Mouse (Mus musculus) hindbrain, embryonic 11.5 days (tissue): ENCODE measurements around the gene Cbs. TPM values are rescaled to one million over a fixed set of nuclear protein-coding genes. Genes with fewer than 3 reads are reported as not detected.

Experiments
- ATAC-seq: fragments of 200-750 bp; cut with Nextera tagmentation; 2 replicates; pipeline ENCODE4 v1.8.0; 2017; ENCODE audit warnings: mild to moderate bottlenecking, moderate TSS enrichment, moderate library complexity; ENCODE audit not compliant: low FRiP score
- DNase-seq: peaks from one replicate; pipeline ENCODE4 v3.0.0-alpha.2; 2015; ENCODE audit warnings: low spot score
- H3K27ac ChIP-seq: fragments of 300-500 bp; sonication (generic); 2 replicates; pipeline ENCODE4 v1.5.1; 2014; ENCODE audit warnings: mild to moderate bottlenecking, low read depth, low read length
- H3K27me3 ChIP-seq: fragments of 300-500 bp; sonication (generic); 2 replicates; pipeline ENCODE4 v1.6.1; 2014; ENCODE audit warnings: mild to moderate bottlenecking, low read length, moderate library complexity, mixed read lengths; ENCODE audit not compliant: control insufficient read depth, insufficient read depth
- H3K36me3 ChIP-seq: fragments of 300-500 bp; sonication (generic); 2 replicates; pipeline ENCODE4 v1.6.1; 2014; ENCODE audit warnings: mild to moderate bottlenecking, low read length, moderate library complexity, mixed read lengths; ENCODE audit not compliant: control insufficient read depth, insufficient read depth
- H3K4me1 ChIP-seq: fragments of 300-500 bp; sonication (generic); replicated peaks from 2 replicates; pipeline ENCODE4 v1.6.1; 2014; ENCODE audit warnings: low read length, mixed read lengths; ENCODE audit not compliant: control insufficient read depth, insufficient read depth
- H3K4me2 ChIP-seq: fragments of 300-500 bp; sonication (generic); replicated peaks from 2 replicates; pipeline ENCODE4 v1.6.1; 2014; ENCODE audit warnings: mild to moderate bottlenecking, low read depth, low read length
- H3K4me3 ChIP-seq: fragments of 300-500 bp; sonication (generic); 2 replicates; pipeline ENCODE4 v1.5.1; 2014; ENCODE audit warnings: low read depth, low read length
- H3K9ac ChIP-seq: fragments of 300-500 bp; sonication (generic); 2 replicates; pipeline ENCODE4 v1.6.1; 2014; ENCODE audit warnings: low read depth, low read length
- H3K9me3 ChIP-seq: fragments of 300-500 bp; sonication (generic); 2 replicates; pipeline ENCODE4 v1.6.1; 2016; ENCODE audit warnings: low read length; ENCODE audit not compliant: control insufficient read depth
- WGBS: fragments of 180-500 bp; shearing (Covaris S2); extraction: QIAGEN DNeasy Blood & Tissue Kit; methylation state at CpG from one replicate; pipeline ENCODE4 v1.1.7; 2014; 5-methylcytosine and 5-hydroxymethylcytosine counted together
- polyA plus RNA-seq: library from polyadenylated mRNA; unstranded; fragments of >200 nt; fragmentation: Nextera tagmentation; extraction: Ambion mirVana; gene quantifications from 2 replicates; pipeline ENCODE4 v1.2.1, GENCODE M21; 2014

Gene Cbs
- polyA plus RNA-seq, 1 experiment from 2014 or later: 0.74 TPM

DNA sequence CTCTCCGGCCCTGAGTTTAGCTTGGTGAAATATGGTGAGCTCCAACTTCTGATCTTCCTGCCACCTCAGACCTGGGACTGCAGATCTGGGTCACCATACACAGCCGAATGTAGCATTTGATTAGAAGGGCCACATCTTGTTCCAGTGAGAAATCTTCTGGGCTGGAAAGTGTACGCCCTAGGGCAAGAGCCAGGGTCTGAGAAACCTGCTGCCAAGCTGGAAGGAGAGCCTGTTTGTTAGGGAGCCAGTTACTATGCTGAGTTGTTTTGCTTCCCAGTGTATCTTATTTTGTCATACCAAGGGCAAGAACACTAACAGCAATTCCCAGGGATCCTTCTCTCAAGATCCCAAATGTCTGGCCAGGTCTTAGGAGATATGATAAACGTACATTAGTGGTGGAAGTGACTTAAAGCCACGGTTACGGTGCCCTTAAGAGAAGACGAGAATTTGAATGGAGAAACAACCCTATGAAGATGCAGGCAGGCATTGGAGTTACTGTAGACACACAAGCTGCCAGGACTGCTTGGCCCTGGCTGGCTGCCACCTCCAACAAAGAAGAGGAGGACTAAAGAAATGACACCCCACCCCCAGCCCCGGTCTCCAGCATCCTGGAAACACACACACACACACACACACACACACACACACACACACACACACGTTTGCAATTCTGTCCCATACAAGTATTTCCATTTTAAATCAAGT, 980 bp upstream of the Cbs start:
- H3K4me1 ChIP-seq: peaks cover 5% of the 10 kb centered on the region
- H3K9me3 ChIP-seq: no peaks in the 10 kb centered on the region
- no peaks in the 10 kb centered on the region for H3K36me3 ChIP-seq
- ATAC-seq (no peak), DNase-seq (no peak)
- H3K27me3 ChIP-seq: peaks cover 15% of the 10 kb centered on the region
- H3K4me3 ChIP-seq: no peak overlapping the region
- no peak overlapping the region for H3K9ac ChIP-seq
- 71% methylated on average over 9 of the region's 9 CpGs for WGBS
- H3K4me2 ChIP-seq: no peak overlapping the region
- no peak overlapping the region for H3K27ac ChIP-seq

DNA sequence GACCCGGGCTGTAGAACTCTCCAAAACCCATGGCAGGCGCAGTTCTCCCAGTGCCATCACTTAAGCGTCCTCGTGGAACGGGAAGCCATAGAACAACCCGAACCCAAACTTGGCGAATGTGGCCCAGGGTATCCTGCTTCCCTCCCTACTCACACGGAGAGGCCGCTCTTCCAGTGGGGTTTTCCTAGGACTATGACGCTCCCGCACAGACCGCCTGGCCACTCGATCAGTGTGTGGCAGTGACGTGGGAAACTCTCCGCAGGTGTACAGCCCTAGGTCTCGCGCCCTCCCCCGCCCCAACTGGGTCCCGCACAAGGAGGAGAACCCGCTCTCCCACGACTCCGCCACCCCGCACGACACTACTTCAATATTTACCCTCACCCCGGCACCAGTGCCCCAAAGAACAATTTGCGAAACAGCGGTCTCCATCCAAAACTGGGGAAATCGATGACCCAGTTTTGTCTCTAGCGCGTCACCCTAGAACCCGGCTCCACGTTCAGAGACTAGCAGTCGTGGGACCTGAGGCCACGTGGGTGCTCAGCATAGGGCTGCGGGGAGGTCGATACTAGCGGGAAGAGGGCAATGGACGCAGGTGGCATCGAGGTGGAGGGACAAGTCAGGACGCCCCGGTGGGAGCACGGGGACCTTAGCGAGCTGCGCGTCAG, 629 bp downstream of the Cbs start:
- no peaks in the 10 kb centered on the region for H3K9me3 ChIP-seq
- peak overlapping the region; percentile 46 for H3K4me3 ChIP-seq
- DNase-seq: peak; percentile 48
- 5% methylated on average over 45 of the region's 45 CpGs for WGBS
- H3K27me3 ChIP-seq: peaks cover 15% of the 10 kb centered on the region
- no peak overlapping the region for H3K27ac ChIP-seq
- H3K36me3 ChIP-seq: no peaks in the 10 kb centered on the region
- H3K9ac ChIP-seq: peak overlapping the region; percentile 49; the same call in 1 of the 2 replicates
- H3K4me2 ChIP-seq: peak overlapping the region; percentile 95
- peak; percentile 60; the same call in 1 of the 2 replicates for ATAC-seq
- peaks cover 5% of the 10 kb centered on the region for H3K4me1 ChIP-seq

DNA sequence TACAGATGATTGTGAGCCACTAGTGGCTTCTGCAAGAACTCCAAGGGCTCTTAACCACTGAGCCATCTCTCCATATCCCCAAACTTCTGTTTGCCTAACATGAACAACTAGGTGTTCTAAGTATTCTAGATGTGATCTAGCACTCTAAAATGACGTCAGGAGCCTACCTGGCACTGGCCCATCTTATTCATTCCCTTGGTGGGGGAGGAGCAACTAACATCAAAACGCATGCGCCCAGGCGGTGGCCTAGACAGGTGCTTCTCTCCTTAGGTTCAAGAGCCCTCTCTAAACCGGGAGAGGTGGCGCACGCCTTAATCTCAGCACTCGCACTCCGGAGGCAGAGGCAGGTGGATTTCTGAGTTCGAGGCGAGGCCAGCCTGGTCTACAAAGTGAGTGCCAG, 1.3 kb downstream of the Cbs start:
- Histone ChIP-seq H3K36me3 (no peaks in the 10 kb centered on the region), H3K27me3 (peaks cover 15% of the 10 kb centered on the region), H3K27ac (no peak overlapping the region), H3K4me2 (peak overlapping the region; percentile 95; the same call in 1 of the 2 replicates), H3K4me1 (peaks cover 5% of the 10 kb centered on the region), H3K9ac (no peak overlapping the region), H3K4me3 (no peak overlapping the region), H3K9me3 (no peaks in the 10 kb centered on the region)
- no peak for ATAC-seq
- no peak for DNase-seq
- 61% methylated on average over 11 of the region's 11 CpGs for WGBS

DNA sequence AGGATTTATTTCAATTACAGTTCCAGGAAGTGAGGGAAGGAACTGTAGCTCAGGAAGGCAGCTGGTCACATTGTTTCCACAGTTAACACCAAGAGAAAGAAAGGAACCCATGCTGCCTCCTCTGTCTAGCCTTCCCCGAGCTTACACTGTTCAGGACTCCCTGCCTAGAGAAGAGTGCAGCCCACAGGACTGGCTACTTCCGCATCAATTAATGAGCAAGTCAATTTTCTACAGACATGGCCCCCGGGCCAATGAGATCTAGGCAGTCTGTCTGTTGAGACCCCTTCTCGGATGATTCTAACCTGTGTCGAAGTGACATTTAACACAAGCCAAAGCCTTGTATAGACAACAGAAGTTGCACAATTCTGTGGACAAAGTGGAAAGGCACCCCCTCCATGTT, 2.1 kb downstream of the Cbs start:
- Histone ChIP-seq H3K36me3 (no peaks in the 10 kb centered on the region), H3K27me3 (peaks cover 15% of the 10 kb centered on the region), H3K9ac (no peak overlapping the region), H3K9me3 (no peaks in the 10 kb centered on the region), H3K4me3 (no peak overlapping the region), H3K4me2 (no peak overlapping the region), H3K27ac (no peak overlapping the region), H3K4me1 (peaks cover 5% of the 10 kb centered on the region)
- DNase-seq (no peak), ATAC-seq (no peak)
- WGBS: 73% methylated on average over 5 of the region's 5 CpGs

DNA sequence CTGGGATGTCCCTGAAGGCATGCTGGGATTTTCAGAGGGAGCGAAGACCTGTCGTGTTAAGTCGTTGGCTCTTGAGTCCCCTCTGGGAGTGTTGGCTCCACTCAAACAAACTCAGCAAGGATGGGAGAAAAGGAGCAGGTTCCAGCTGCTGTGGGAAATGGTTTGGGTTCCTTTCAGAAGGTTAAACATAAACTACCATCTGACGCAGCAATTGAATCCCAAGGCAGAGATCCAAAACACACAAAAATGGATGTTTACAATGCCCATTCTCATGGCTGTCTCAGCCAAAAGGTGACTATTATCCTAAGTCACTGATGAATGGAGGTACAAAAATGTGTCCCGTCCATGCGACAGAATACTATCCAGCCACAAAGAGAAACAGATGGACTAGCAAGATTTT, 4.0 kb downstream of the Cbs start:
- ATAC-seq (no peak), DNase-seq (no peak)
- Histone ChIP-seq H3K4me1 (peaks cover 5% of the 10 kb centered on the region), H3K9ac (no peak overlapping the region), H3K27me3 (peaks cover 15% of the 10 kb centered on the region), H3K4me3 (no peak overlapping the region), H3K9me3 (no peaks in the 10 kb centered on the region), H3K4me2 (no peak overlapping the region), H3K27ac (no peak overlapping the region), H3K36me3 (no peaks in the 10 kb centered on the region)
- 57% methylated on average over 6 of the region's 6 CpGs for WGBS

DNA sequence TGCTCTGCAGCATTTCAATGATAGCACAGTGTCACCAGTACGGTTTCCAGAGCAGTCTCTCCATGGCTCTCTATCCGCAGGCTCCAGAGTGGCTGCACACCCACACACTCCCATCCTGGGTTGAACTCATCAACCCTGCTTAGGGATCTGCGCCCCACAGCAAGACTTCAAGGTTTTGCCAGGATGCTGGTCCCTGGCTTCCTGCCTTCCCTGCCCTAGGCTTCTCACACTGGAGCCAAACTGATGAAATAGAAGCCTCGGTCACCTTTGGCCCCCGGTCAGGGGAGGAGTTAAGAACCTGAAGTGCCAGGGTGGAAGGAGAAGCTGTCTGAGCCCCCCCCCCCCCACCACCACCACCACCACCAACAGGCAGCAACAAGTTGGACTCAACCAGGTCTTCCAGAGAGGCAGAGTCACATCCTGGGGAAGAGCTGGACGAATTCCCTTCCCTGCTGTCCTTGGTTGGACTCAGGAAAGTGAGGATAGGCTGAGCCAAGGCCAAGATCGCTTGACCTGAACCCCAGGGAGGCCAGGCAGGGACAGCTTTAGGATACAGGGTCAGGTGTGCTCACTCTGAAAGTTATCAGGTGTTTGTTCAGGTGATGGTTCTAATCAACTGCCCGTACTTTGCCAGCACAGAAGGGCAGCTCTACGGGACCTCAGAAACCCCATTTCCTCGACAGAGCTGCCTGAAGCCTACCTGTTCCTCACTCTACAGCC, 5.8 kb downstream of the Cbs start:
- Histone ChIP-seq H3K4me2 (no peak overlapping the region), H3K4me3 (no peak overlapping the region), H3K36me3 (no peaks in the 10 kb centered on the region), H3K27ac (no peak overlapping the region), H3K9ac (no peak overlapping the region), H3K9me3 (no peaks in the 10 kb centered on the region), H3K4me1 (peaks cover under 1% of the 10 kb centered on the region), H3K27me3 (peaks cover 9% of the 10 kb centered on the region)
- DNase-seq (no peak), ATAC-seq (no peak)
- WGBS: 86% methylated on average over 10 of the region's 10 CpGs

DNA sequence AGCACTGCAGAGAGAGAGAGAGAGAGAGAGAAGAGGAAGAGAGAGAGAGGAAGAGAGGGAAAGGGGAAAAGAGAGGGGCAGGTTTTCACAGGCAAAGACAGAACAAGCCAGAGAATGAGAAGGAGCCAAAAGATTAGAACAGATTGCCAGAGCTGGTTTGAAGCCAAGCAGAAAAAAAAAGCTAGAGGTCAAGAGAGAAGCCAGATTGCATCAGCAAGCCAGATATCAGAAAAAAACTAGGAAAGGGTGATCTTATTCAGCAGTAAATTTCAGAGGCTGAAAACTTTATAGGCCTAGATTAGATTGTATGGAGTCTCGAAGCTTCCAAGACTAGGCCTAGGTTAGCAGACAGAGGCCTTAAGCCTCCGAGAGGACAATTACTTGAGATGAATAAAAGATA, 9.1 kb downstream of the Cbs start:
- DNase-seq (no peak), ATAC-seq (no peak)
- Histone ChIP-seq H3K36me3 (no peaks in the 10 kb centered on the region), H3K9me3 (no peaks in the 10 kb centered on the region), H3K27ac (no peak overlapping the region), H3K4me2 (no peak overlapping the region), H3K4me1 (no peaks in the 10 kb centered on the region), H3K27me3 (no peaks in the 10 kb centered on the region), H3K9ac (no peak overlapping the region), H3K4me3 (no peak overlapping the region)
- 95% methylated on average over 2 of the region's 2 CpGs for WGBS

DNA sequence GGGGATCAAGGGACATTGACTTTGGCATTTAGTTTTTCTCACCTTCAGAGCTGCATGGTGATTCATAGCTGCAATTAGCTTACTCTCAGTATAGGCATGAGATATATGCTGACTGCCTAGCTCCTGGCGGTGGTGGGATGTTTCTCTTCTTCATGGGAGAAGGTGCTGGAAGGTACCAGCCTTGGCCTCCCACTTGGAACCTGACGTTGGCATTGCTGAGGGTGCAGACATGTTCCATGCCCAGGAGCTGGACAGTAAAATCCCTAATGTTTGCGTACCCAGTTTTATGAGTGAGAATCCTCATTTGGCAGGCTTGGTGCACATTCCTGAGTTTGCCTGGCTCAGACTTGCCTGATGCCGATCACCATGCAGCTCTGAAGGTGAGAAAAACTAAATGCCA, 13.9 kb downstream of the Cbs start:
- DNase-seq (no peak), ATAC-seq (no peak)
- H3K9me3 ChIP-seq: no peaks in the 10 kb centered on the region
- no peak overlapping the region for H3K27ac ChIP-seq
- no peak overlapping the region for H3K4me3 ChIP-seq
- no peaks in the 10 kb centered on the region for H3K27me3 ChIP-seq
- no peak overlapping the region for H3K9ac ChIP-seq
- WGBS: 93% methylated on average over 4 of the region's 4 CpGs
- no peak overlapping the region for H3K4me2 ChIP-seq
- no peaks in the 10 kb centered on the region for H3K4me1 ChIP-seq
- no peaks in the 10 kb centered on the region for H3K36me3 ChIP-seq
